Mouse (Mus musculus) liver, embryonic 14.5 days (tissue): ENCODE measurements around the gene Lrrc71. TPM values are rescaled to one million over a fixed set of nuclear protein-coding genes. Genes with fewer than 3 reads are reported as not detected.

Experiments
- ATAC-seq: fragments of 200-750 bp; cut with Nextera tagmentation; 2 replicates; pipeline ENCODE4 v1.8.0; 2017; ENCODE audit warnings: moderate number of reproducible peaks, mild to moderate bottlenecking, moderate library complexity; ENCODE audit not compliant: insufficient read depth
- DNase-seq, 3 experiments: peaks; one replicate each; pipeline ENCODE4 v3.0.0-alpha.2; 2012 to 2013; ENCODE audit warnings: low read depth in 3 of 3, low spot score in 3 of 3
- H3K27ac ChIP-seq: fragments of 300-500 bp; sonication (generic); 2 replicates; pipeline ENCODE4 v1.5.1; 2014; ENCODE audit warnings: moderate library complexity, mild to moderate bottlenecking, control low read depth, inconsistent platforms
- H3K27me3 ChIP-seq: fragments of 300-500 bp; sonication (generic); 2 replicates; pipeline ENCODE4 v1.6.1; 2014; ENCODE audit warnings: mild to moderate bottlenecking, low read length, moderate library complexity; ENCODE audit not compliant: control insufficient read depth, insufficient read depth
- H3K36me3 ChIP-seq: fragments of 300-500 bp; sonication (generic); replicated peaks from 2 replicates; pipeline ENCODE4 v1.6.1; 2014; ENCODE audit warnings: low read depth; ENCODE audit not compliant: control insufficient read depth, insufficient read depth
- H3K4me1 ChIP-seq, 2 experiments: fragments of 200-500 bp in 1 of 2; fragments of 300-500 bp in 1 of 2; sonication (generic) in 1 of 2; replicated peaks; 2 replicates each; pipeline ENCODE4 v1.6.1; 2012 to 2014; ENCODE audit warnings: antibody characterized with exemption in 1 of 2, inconsistent platforms in 1 of 2, low read length in 1 of 2; ENCODE audit not compliant: control insufficient read depth in 2 of 2, insufficient read depth in 2 of 2
- H3K4me2 ChIP-seq: fragments of 300-500 bp; sonication (generic); 2 replicates; pipeline ENCODE4 v1.6.1; 2014; ENCODE audit warnings: low read depth, mild to moderate bottlenecking, control low read depth, moderate library complexity
- H3K4me3 ChIP-seq, 2 experiments: fragments of 200-500 bp in 1 of 2; fragments of 300-500 bp in 1 of 2; sonication (generic) in 1 of 2; 2 replicates each; pipeline ENCODE4 v1.5.1; 2012 to 2014; ENCODE audit warnings: low read depth in 2 of 2, low read length in 2 of 2, mild to moderate bottlenecking in 2 of 2, control low read depth in 1 of 2, inconsistent platforms in 1 of 2, moderate library complexity in 1 of 2; ENCODE audit not compliant: insufficient read depth in 1 of 2
- H3K9ac ChIP-seq: fragments of 300-500 bp; sonication (generic); replicated peaks from 2 replicates; pipeline ENCODE4 v1.6.1; 2014; ENCODE audit warnings: mild to moderate bottlenecking, control low read depth, moderate library complexity
- H3K9me3 ChIP-seq: fragments of 300-500 bp; sonication (generic); 2 replicates; pipeline ENCODE4 v1.6.1; 2016; ENCODE audit warnings: low read length, mixed read lengths; ENCODE audit not compliant: control insufficient read depth
- CTCF ChIP-seq: IDR thresholded peaks from 2 replicates; pipeline ENCODE4 v1.5.1; 2016; ENCODE audit warnings: antibody characterized with exemption, low read depth, control low read depth
- EP300 ChIP-seq: IDR thresholded peaks from 2 replicates; pipeline ENCODE4 v1.6.1; 2016; ENCODE audit warnings: antibody characterized with exemption, low read depth
- WGBS: fragments of 180-500 bp; shearing (Covaris S2); extraction: QIAGEN DNeasy Blood & Tissue Kit; methylation state at CpG from one replicate; pipeline ENCODE4 v1.1.7; 2014; ENCODE audit not compliant: insufficient replicate concordance; 5-methylcytosine and 5-hydroxymethylcytosine counted together
- polyA plus RNA-seq, 2 experiments: library from polyadenylated mRNA; depleted of rRNA in 1 of 2; stranded (reverse) in 1 of 2; unstranded in 1 of 2; fragments of >200 nt; fragmentation: Nextera tagmentation in 1 of 2; extraction: Ambion mirVana in 1 of 2; gene quantifications; 2 replicates each; pipeline versions ENCODE4 v1.2.1 to v1.2.3; 2012 to 2014

Lrrc71 gene
- polyA plus RNA-seq, 2 experiments, result 0.08 to 0.29 TPM

DNA sequence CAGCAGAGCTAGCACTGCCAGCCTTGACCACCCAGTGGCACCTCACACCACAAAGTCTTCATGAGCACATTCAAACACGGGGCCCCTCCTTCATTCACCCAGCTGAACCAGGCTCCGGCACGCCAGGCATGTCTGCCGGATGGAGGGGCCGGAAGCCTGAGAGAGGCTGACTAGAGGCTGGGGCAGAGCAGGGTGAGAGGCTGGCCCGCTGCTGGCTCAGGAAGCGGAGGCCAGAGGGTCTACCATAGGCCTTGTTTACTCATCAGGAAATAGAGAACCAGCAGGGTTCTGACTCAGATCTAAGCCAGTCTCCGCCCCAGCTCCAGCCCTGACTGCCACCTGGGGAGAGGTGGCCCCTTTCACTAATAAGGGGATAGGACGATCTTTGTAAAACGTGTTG, 16.7 kb upstream of the Lrrc71 start:
- Histone ChIP-seq H3K36me3 (no peaks in the 10 kb centered on the region), H3K4me2 (peak overlapping the region; percentile 15; the same call in 1 of the 2 replicates), H3K9me3 (no peaks in the 10 kb centered on the region), H3K4me3 (no peak overlapping the region), H3K27me3 (no peaks in the 10 kb centered on the region; the same call in none of the 2 replicates), H3K4me1 (no peaks in the 10 kb centered on the region; a peak in 1 of 4 replicates), H3K27ac (no peak overlapping the region), H3K9ac (no peak overlapping the region)
- ATAC-seq, result peak; percentile 56
- TF ChIP-seq EP300 (no peak), CTCF (no peak)
- DNase-seq, result peak in 1 of 3 experiments; percentile 26
- WGBS, result 10% methylated on average over 10 of the region's 10 CpGs

DNA sequence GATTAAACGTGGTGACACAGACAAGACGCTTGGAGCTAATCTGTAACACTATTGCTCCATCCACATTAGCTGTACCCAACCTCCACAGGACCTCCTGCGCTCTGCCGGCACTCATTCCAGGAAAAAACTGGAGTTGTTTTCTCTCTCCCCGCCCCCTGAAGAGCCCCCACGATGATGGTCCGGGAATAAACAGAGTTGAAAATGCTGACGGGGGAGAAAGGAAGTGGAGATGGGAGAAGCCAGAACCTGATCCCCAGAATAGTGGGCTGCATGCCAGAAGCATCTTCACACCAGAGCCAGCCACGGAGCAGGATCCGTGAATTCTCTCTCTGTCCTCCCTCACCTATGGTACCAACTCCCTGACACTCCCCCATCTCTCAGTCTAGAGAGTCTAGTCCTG, 16.1 kb upstream of the Lrrc71 start:
- WGBS, result 20% methylated on average over 10 of the region's 10 CpGs
- Histone ChIP-seq H3K27me3 (no peaks in the 10 kb centered on the region; the same call in none of the 2 replicates), H3K9me3 (no peaks in the 10 kb centered on the region), H3K9ac (no peak overlapping the region), H3K4me2 (peak overlapping the region; percentile 15), H3K27ac (no peak overlapping the region), H3K36me3 (no peaks in the 10 kb centered on the region), H3K4me1 (no peaks in the 10 kb centered on the region; a peak in 1 of 4 replicates), H3K4me3 (no peak overlapping the region)
- no peak for DNase-seq
- TF ChIP-seq EP300 (no peak), CTCF (no peak)
- no peak for ATAC-seq

DNA sequence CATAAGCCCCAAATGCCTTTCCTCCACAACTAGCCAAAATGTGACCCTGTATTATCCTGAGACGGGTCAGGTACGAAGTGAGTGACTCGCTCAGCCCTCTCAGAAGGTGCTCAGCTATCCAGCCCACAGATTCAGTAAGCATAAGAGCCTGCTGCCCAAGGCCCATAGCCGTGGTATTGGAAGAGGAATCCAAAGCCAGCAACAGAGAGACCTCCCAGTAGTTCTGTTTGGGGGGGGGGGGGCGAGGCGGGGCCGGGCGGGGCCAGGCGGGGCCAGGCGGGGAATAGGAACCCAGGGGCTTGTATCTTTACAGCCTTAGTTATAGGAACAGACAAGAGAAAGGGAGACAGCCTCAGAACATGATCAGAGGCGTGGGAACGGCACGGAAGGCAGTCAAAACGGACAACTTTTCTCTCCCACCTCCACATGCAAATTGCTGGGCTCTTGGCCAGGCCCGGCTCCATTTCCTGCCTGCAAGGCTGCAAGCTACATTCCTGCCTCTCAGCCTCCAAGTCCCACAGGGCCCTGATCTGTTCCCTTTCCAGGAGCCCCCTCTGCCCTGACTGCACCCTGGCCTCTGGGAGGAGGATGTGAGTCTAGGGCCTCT, 15.4 kb upstream of the Lrrc71 start:
- Histone ChIP-seq H3K4me2 (no peak overlapping the region), H3K9me3 (no peaks in the 10 kb centered on the region), H3K4me3 (no peak overlapping the region), H3K27ac (no peak overlapping the region), H3K36me3 (no peaks in the 10 kb centered on the region), H3K27me3 (no peaks in the 10 kb centered on the region; the same call in 1 of the 2 replicates), H3K4me1 (no peaks in the 10 kb centered on the region; a peak in 1 of 4 replicates), H3K9ac (no peak overlapping the region)
- no peak for DNase-seq
- no peak for TF ChIP-seq EP300
- no peak for TF ChIP-seq CTCF
- WGBS, result 12% methylated on average over 15 of the region's 15 CpGs
- no peak for ATAC-seq

DNA sequence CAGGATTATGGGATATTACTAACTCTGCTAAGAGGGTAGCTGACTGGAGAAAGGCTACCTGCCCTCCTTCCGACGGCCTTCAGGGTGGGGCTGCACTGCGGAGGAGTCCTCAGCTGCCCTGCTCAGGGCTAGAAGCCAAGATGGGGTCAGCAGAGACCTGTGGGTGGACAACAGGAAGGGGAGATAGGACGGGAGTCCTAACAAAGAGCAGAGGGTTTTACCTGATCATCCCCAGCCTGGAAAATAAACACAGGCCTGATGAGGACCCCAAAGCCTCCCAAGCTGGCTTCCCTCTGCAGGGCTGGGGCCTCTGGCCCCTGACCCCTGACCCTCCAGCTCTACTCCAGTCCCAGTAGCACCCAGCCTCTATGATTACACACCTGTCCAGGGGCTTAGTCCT, 14.8 kb upstream of the Lrrc71 start:
- H3K4me2 ChIP-seq, result no peak overlapping the region
- no peaks in the 10 kb centered on the region for H3K36me3 ChIP-seq
- DNase-seq (no peak), ATAC-seq (no peak)
- no peak overlapping the region for H3K27ac ChIP-seq
- no peak overlapping the region for H3K4me3 ChIP-seq
- H3K27me3 ChIP-seq, result no peaks in the 10 kb centered on the region; the same call in 1 of the 2 replicates
- H3K9ac ChIP-seq, result no peak overlapping the region
- H3K9me3 ChIP-seq, result no peaks in the 10 kb centered on the region
- H3K4me1 ChIP-seq, result no peaks in the 10 kb centered on the region; a peak in 1 of 4 replicates
- TF ChIP-seq CTCF, result no peak
- TF ChIP-seq EP300, result no peak
- whole genome bisulfite sequencing, result 54% methylated on average over 4 of the region's 4 CpGs

DNA sequence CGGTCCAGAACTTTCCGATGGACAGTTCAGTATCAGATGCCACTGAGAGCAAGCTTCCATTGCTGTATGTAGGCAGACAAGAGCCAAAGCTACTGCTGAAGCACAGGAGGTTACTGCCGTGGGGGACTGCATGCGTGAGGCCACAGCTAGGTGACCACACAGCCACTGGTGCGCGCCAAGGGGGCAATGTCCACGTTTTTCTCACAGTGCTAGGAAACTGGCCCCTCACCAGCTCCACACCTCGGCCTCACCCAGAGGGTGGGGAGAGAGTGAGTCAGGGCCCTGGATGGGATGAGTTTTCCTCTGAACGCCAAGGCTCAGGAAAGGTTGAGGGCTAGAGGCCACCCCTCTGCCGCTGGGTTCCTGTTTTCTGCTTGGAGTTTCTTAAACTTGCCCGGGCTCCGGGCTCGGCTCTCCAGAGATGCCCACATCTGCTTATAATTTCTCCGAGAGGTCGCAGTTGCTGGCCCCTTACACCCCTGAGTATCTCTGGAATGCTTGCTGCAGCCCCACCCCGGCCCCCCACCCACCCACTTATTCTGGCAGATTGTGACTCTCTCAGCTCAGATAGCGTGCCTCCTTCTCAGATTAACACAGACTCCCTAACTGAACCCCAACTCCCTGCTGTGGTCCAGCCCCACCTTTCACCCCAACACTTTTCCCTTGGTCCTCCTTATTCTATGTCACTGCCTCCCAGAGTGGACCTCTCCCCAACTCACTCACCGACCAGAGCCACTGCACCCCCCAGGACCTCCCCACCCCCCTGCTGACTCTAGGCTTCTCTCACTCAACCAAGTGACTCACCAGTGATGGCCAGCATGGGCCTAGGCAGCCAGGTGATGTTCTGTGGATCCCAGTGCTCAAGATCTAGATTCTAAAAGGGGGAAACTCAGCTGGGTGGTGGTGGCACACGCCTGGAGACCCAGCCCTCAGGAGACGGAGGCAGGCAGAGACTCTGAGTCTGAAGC, 13.3 kb upstream of the Lrrc71 start:
- H3K4me1 ChIP-seq, result no peaks in the 10 kb centered on the region; a peak in 1 of 4 replicates
- H3K4me2 ChIP-seq, result no peak overlapping the region
- H3K36me3 ChIP-seq, result no peaks in the 10 kb centered on the region
- DNase-seq, result no peak
- ATAC-seq, result no peak
- H3K27me3 ChIP-seq, result no peaks in the 10 kb centered on the region; the same call in 1 of the 2 replicates
- TF ChIP-seq CTCF (no peak), EP300 (no peak)
- H3K9ac ChIP-seq, result no peak overlapping the region
- WGBS, result 51% methylated on average over 20 of the region's 20 CpGs
- H3K9me3 ChIP-seq, result no peaks in the 10 kb centered on the region
- H3K27ac ChIP-seq, result no peak overlapping the region
- H3K4me3 ChIP-seq, result no peak overlapping the region
